Mouse (Mus musculus) brain, embryonic 14.5 days (tissue): Measurements from ENCODE around the gene Fgr.

Experiments
- CTCF ChIP-seq: fragments of 200-500 bp; IDR thresholded peaks from 2 replicates; pipeline ENCODE4 v1.5.1; 2012; ENCODE audit warnings: inconsistent platforms, mild to moderate bottlenecking, moderate library complexity, borderline replicate concordance; ENCODE audit not compliant: insufficient read depth, insufficient read length; ENCODE audit errors: extremely low read depth
- POLR2A ChIP-seq: fragments of 200-500 bp; IDR thresholded peaks from 2 replicates; pipeline ENCODE4 v1.6.1; 2012; ENCODE audit warnings: mild to moderate bottlenecking, inconsistent platforms, borderline replicate concordance; ENCODE audit not compliant: poor library complexity, insufficient read depth, insufficient read length, severe bottlenecking; ENCODE audit errors: extremely low read depth

DNA sequence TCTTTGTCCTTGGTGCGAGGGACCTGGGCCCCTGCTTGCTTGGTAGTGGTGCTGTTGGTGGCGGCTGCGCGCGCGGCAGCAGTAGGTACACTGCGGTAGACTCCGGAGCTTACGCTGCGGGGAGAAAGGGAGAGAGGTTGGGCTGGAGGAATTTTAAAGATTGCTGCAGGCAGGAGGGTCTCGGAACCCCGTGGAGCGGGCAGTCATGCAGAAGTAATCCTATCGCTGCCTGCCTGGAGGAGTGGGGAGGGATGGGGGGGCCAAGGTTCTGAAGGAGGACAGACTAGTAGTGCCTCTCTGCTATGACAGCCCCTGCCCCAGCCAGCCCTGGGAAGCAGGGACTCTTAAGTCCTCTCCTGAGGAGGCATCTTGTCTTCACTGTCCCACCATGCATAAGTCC lies 48.3 kb downstream of the Fgr start:
- TF ChIP-seq CTCF, result no peak
- TF ChIP-seq POLR2A, result no peak
